Mouse (Mus musculus): ENCODE data around the gene Adrb1.

Adrb1 gene

GRCm38 (mm10) chr19:56703238-56704097 lies 18.5 kb upstream of the Adrb1 start:
- no peak for DNase-seq (ENCODE audit: low spot score in 2 of 2)

DNA sequence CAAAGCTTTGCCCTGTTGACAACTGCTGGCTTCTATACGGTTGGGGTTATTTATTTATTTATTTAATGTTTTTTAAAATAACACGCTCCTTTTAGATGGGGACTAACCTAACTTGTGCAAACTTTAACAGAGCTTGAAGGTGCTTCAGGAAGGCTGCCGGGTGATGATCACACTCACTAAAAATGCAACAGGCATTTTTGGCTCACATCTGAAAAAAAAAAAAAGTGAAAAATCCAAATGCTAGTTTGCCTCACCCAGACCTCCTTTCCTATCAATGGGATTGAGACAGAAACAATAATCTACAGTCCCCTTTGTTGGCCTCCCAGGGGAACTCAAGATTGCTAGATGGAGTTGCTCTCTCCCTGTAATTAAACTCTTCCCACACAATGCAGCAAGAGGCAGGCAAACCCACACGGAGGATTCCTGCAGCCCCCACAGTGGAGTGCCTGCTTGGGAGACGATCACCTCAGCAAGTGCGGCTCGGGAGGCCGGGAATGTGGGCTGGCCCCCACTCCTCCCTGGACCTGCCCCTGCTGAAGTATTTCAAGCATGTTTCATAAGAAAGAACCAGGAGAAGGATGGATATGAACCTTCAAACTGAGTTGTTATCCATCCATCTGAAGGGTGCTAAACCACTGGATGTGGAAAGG lies 16.8 kb upstream of the Adrb1 start:
- no peak for DNase-seq (ENCODE audit: low spot score in 2 of 2)

GRCm38 (mm10) chr19:56708794-56709193 lies 13.2 kb upstream of the Adrb1 start:
- no peak for DNase-seq (ENCODE audit: low spot score in 2 of 2)

DNA sequence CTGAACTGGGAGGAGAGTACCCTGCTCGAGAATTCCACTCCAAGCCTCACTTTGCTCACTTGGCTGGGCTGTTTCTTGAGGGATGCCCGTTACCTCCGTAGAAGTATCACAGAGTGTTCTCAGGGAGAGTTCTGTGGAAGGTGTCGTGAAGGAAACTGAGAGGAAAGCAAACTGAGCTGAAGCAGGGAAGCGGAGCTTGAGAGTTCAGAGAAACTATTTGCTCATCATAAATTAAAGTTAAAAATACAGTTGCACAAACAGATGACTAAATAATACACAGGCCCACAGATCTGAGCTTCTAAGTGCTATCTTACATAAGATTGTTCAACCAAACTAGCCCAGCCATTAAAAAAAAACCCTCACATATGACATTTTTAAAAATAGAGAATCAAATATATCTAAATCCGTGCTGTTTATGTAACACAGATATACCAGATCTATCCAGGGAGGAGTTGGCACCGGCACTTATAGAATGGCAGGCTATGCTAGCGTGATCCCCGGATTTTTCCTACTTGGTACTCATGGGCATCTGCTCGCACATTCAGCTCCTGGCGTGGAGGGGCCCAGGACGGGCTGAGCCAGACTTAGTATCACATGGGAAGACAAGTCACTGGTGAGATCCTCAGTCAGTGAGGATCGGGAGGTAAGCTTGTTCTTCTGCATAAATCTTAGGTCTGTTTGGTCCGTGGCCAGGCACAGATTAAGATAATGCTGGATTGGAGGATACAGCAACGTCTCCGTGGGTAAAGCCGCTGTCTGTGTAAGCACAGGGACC lies 11.7 kb upstream of the Adrb1 start:
- DNase-seq (ENCODE audit: low spot score in 2 of 2), result no peak

- no peak for DNase-seq (ENCODE audit: low spot score in 2 of 2)
These were observed 8.4 kb upstream of the Adrb1 start for GRCm38 (mm10) chr19:56713613-56714012.

DNA sequence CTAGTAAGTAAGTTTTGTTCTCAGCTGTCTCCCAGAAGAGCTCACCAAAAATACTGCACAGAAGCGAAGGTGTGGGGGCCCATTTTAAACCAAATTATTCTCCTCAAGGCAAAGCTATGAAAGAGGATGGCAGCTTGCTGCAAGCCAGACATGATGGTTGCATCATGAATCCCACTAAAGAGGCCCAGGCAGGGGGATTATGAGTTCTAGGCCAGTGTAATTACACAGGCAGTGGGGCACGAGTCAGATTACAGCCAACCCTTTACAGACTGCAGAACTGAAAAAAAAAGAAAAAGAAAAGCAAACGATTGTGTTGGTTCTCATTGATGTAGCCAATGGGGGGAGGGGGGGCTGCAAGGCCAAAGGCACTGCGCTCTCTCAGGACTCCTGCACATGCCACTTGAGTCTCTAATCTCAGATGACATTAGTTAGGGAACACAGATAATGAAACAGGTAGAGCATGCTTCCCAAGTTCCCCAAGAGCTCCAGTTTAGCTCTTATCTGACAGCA lies 7.3 kb upstream of the Adrb1 start:
- no peak for DNase-seq (ENCODE audit: low spot score in 2 of 2)

DNA sequence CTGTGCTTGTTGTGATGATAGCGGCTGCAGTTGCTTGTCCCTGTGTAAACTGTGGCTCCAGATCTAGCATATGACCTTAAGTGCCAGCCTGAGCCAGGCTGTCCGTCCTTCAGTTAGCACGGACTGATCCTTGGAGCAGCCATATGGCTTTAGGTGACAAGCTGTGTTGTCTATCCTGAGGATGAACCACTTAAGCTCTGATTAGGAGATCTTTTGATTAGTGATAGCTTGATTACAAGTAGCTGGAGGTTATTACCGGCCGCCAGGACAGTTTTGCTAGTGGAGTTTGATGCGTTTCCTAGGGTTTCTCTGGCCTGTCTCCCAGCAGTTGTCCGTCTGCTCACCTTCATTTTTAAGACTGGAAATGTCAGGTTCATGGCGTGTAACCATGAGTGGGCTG lies 4.0 kb upstream of the Adrb1 start:
- DNase-seq (ENCODE audit: low spot score in 2 of 2), result no peak

DNA sequence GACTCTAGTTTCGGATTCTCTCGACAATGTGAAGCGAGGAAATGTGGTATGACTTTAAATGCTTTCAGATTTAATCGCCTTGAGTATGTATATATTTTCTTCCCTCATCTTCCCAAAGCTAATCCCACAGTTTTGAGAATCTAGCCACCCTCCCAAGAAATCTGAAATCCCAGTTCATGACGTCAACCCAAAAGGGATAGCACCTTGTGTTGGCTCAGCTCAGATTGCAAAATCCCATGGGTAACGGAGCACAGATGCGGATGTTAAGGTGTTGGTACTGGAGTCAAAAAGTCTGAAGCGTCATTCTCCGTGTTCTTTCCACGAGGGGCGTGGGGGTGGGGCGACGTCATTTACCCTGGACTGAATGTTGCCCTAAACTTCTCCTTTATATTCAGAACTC lies 1.1 kb upstream of the Adrb1 start:
- DNase-seq (ENCODE audit: low spot score in 2 of 2), result no peak

GRCm38 (mm10) chr19:56722291-56722707 lies 300 bp downstream of the Adrb1 start:
- DNase-seq (ENCODE audit: low spot score in 2 of 2), result no peak

GRCm38 (mm10) chr19:56722711-56723330 lies 822 bp downstream of the Adrb1 start:
- no peak for DNase-seq (ENCODE audit: low spot score in 2 of 2)

- peak in 1 of 2 experiments; percentile 18 for DNase-seq (ENCODE audit: low spot score in 2 of 2)
These were observed 1.5 kb downstream of the Adrb1 start for GRCm38 (mm10) chr19:56723331-56724125.

GRCm38 (mm10) chr19:56724126-56724597 lies 2.2 kb downstream of the Adrb1 start:
- no peak for DNase-seq (ENCODE audit: low spot score in 2 of 2)

- DNase-seq (ENCODE audit: low spot score in 2 of 2), result no peak
These were observed 5.3 kb downstream of the Adrb1 start for GRCm38 (mm10) chr19:56727170-56727877.

- no peak for DNase-seq (ENCODE audit: low spot score in 2 of 2)
These were observed 12.1 kb downstream of the Adrb1 start for GRCm38 (mm10) chr19:56734033-56734572.

DNA sequence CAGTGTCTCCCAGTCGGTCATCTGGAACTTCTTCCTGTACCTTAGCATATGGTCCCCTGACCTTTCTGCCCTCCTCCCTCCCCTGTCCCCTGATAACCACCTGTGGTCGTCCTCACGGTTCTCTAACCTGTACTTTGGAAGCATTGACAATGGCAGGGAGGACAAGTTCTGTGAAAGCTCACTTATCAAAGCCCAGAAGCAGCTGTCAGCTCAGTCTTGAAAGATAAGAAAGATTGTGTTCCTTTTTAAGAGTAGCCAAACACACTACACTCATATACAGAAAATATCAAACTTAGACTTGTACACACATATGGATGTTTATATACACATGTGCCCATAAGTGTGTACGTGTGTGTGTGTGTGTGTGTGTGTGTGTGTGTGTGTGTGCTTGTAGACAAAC lies 13.7 kb downstream of the Adrb1 start:
- DNase-seq (ENCODE audit: low spot score in 2 of 2), result no peak

DNA sequence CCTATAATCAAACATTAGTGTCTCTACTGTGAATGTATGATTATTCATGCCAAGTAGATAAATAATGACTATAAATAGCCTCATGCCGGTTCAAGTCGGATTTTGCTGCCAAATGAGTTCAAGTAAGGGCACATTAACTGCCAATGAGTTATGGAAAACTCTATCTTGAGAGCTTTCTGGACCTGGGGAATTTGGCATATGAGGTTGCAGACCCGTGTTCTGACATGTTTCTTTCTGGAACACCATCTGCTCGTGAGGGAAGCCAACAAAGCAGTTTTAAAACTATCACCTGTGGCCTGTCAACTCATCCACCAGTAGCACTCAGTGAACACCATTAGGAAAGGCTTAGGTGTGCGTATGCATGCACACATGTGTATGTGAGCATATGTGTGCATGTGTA lies 14.3 kb downstream of the Adrb1 start:
- no peak for DNase-seq (ENCODE audit: low spot score in 2 of 2)

DNA sequence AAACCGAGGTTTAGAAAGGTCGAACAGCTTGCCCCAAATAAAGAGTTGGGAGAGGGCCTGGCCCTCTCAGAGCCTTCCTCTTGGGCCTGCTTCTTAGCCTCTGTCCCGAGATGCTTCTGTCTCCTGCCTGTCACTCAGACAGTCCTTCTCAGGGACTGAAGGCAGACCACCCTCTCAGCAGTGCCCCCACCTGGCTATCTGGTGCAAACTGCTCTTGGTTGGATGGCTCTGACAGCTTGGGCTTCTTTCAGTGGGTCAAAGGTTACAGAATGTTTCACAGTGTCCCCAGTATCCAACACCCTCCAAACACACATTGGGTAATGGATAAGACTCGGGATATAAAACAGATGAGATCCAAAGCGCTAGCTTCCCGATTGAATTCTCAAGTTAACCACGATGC lies 23.1 kb downstream of the Adrb1 start:
- DNase-seq (ENCODE audit: low spot score in 2 of 2), result peak in 1 of 2 experiments; percentile 50

DNA sequence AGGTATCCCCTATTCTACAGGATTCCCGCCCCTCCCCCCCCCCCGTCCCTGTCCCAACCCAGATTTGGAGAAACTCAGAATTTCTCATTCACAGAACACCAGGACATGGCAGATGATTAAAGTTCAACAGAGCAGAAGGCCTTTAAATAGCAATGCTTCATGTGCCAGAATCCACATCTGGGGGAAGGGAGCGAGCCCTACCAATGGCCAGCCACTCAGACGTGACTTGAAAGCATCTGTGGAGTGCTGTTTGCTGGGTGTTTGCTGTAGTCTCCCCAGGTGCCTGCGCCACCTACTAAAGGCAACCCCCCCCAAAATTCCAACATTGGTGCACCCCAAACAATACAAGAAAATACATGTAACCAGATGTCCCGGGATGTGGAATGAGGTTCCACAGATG lies 23.5 kb downstream of the Adrb1 start:
- no peak for DNase-seq (ENCODE audit: low spot score in 2 of 2)

- DNase-seq (ENCODE audit: low spot score in 2 of 2), result no peak
These were observed 24.6 kb downstream of the Adrb1 start for GRCm38 (mm10) chr19:56746618-56747017.

- DNase-seq (ENCODE audit: low spot score in 2 of 2), result no peak
These were observed 25.9 kb downstream of the Adrb1 start for GRCm38 (mm10) chr19:56747878-56748277.

Data from thymus, postnatal 10 days (tissue).